Mouse (Mus musculus) induced T-regulatory cell, adult 2 months (primary cell): ENCODE measurements around the gene Tspyl3.

Source experiments
- DNase-seq: peaks from one replicate; pipeline ENCODE4 v3.0.0-alpha.2; 2012; ENCODE audit warnings: low read depth

Gene Tspyl3

DNA sequence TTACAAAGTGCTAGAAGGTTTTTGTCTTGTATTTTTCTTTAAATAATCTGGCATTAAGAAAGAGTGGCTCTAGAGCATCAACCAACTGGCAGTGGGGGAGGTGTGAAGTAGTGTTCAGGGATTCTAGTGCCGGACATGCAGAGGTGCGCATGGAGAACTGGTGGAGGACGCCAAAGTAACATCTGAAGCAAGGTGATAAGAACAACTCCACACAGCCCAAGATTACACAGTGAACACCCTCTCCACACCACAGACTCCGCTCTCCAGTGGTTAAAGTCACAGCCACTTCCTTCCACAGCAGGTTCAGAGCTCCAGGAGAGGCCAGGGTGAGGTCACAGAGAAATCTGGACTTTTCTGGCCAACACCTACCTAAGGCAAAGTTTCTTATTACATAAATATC is 2.7 kb upstream of the Tspyl3 start:
- DNase-seq, result peak; percentile 29

DNA sequence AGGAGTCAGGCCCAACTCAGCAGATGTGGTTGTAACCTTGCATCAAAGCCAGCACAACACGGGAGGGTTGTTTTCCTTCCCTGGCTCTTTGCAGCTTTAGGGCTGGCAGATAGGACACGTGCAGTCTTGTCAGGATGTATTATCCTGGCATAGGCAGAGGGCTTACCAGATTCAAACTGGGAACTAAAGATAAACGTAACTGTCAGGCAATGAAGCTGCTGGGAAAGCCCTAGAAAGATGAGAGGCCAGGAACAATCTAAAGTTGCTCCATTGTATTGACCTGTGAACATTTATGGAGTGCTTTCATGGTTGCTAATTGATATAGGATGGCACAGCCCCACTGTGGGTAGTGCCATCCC is 333 bp upstream of the Tspyl3 start:
- no peak for DNase-seq

DNA sequence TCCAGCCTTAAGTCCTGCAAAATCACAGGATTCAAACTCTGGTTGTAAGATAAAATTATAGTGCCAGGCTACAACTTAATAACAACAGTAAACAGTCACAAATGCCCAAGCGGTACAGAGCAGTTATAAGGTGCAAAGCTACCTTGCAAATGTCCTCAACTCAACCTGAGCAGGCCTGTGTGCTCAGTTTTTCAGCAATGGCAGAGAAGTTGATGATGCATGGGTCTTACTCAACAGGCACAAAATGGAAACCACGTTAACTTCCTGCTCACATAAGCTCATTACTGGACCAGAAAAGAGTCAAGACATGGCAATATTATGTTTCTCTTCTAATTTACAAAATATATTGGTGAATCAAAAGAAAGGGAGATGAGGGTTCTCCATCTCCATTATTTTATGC is 2.7 kb downstream of the Tspyl3 start:
- peak; percentile 23 for DNase-seq

DNA sequence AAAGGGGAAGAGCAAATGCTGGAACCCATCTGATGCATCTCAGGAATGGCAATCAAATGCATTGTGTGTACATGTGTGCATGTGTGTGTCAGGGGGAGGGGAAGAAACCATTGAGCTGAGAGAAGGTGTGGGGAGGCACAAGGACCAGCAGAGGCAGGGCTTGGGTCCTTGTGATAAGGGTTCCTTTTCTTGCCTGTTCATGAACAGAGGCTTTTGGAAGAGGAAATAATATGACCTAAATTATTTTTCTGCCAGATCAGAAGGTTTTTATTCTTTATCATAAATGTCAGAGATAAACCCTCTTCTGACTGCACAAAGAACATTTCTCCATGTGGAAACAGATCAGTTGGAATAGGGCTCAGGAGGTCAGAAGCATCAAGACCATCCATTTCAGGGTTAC is 3.1 kb downstream of the Tspyl3 start:
- DNase-seq, result no peak

DNA sequence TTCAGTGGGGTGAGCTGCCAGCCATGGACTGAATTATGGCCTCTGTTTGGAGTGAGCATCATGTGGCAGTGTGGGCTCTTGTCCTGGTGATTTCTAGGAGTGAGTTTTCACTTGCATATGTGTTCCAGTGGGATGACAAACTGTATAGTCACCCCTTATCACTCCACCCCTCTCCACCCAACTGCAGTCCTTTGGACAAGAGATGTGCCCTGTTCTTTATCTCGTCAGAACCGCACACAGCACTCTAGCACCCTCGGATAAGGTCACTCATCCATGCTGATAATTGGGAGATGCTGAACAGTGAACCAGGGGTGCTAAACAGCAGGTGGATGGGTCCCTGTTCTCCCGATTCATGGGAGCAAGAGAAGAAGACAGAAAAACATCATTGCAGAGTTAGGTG is 3.6 kb downstream of the Tspyl3 start:
- no peak for DNase-seq

DNA sequence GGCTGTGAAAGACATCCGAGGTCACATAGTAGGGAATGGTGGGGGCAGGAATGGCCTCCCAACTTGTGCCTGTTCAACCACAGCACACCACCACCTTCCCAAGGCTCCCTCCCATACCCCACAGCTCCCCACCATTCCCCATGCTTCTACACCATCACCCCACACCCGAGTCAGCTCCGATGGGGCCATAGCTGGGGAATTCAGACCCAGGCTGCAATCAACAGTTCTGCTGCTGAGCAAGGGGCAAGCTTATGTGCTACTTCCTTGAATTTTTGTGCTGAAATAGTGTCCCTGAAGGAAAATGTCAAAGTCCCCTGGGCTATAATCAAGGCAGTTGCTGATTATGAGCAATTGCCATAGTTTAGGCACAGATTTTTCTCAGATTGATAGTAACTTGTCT is 6.7 kb downstream of the Tspyl3 start:
- DNase-seq, result no peak

DNA sequence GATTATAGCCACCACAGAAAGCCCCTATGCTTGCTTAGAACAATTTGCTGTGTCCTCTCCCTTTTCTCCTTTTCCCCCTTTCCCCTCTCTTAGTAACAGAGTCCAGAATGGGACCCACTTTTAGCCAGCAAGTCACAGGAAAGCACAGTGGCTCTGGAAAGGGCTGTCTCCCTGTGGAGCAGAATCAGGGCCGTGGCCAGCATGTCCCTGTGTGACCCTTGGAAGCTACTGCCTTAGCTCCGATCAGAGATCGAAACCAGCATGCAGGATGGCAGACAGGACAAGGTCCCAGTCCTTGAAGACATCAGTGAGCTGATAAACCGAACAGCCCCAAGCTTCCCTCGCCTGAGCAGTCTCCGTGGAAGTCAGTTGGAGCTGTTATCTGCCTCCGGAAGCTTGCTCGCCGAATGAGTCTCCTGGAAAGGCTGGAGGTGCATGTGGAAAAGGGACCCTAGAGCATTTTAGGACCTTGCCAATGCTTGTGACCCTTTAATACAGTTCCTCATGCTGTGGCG is 7.4 kb downstream of the Tspyl3 start:
- DNase-seq, result no peak

DNA sequence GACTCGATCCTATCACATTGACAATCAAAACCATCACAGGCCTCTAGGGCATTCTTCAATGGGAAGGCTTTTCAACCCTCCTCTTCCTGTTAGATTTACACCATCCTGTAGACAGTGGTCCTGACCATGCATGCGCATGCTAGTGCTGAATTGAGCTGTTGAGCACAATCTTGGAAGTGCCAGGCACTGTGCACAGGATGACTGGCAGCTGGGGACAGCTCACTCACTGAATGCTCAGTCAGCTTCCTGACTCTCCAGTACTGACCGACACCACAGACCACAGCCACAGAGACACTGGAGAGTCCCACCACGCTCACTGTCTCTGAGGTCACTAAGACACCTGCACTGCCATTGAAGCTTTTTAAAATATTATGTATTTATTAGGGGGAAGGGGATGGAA is 9.8 kb downstream of the Tspyl3 start:
- peak; percentile 73 for DNase-seq

DNA sequence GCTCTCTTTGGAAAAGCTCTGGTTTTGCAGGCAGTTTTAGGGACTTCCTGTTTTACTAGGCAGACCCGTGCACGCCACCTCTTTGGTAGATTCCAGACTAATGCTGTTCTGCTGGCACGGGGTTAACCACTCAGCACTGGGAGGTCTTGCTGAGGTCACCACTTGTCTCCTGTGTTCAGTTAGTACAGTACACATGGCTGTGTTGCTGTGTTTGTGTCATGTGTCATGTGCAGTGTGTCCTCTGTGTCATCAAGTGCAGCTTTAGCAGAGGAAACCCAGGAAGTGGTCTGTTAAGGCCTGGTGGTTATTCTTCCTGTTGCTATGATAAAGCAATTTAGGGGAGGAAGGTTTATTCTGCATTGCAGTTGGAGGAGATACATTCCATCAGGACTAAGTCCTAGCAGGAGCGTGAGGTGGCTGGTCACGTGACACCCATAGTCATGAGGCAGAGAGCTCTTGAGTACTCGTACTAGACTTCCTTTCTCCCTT is 10.4 kb downstream of the Tspyl3 start:
- DNase-seq, result peak; percentile 83

DNA sequence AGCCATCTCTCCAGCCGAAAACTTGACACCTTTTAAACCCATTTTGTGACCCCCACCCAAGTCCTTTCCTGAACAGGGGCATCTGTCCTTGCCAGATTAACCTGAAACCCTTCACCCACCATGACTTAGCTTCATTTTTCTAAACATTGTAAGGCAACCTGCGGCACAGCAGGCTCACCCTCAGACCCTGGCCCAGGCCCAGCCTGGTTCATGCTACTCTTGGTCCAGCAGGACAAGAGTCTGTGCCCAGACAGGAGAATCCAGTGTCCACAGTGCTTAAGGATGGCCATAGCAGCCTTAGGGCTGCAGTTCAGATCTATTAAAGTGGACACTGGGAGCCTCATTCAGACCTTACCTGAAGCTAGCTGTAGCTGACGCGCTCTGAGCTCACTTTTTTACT is 11.9 kb downstream of the Tspyl3 start:
- DNase-seq, result no peak

DNA sequence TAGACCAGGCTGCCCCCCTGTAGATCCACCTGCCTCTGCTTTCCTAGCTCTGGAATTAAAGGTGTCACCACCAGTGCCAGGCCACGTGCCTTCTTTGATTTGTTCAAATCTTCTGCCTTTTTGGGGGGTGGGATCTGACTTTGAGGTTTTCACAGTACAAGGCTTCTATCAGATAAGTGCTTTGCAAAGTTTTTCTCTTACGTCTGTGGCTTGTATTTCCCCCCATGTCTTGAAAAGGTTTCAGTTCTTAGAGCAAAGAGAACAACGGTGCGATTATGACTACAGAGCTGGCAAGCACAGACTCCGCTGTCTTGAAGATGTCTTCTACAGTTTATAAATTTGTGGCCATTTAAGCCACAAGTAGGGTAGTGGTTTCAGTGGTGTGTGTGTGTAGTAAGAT is 13.8 kb downstream of the Tspyl3 start:
- peak; percentile 79 for DNase-seq

DNA sequence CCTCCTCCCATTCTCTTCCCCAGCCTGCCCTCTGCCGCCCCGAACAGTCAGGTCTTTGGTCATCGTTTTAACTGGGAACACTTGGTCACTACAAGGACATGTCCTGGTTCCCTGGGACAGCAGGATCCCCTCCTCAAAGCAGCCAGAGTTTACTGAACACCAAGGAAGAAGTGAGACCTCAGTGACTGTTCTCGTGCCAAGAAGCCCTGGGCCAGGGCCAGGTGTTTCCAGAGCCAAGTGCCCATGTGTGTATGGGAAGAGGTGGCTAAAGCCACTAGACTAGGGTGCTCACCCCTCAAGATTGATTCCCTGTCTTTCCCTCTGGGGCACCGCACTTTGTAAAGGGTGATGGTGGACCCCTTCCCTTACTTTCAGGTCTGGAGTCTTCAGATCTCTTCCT is 16.0 kb downstream of the Tspyl3 start:
- no peak for DNase-seq

DNA sequence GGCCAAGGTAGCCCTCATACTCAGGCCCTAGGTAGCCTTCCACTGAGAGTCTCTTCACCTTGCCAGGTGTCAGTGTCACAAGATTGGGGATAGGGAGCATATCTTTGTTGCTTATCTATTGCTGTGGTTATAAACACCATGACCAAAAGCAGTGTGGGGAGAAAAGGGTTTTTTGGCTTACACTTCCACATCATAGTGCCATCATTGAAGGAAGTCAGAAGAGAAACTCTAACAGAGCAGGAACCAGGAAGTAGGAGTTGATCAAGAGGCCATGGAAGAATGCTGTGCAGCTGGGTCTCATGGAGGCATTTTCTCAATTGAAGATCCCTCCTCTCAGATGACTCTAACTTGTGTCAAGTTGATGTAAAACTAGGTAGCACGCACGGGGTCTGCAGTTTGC is 17.1 kb downstream of the Tspyl3 start:
- no peak for DNase-seq

DNA sequence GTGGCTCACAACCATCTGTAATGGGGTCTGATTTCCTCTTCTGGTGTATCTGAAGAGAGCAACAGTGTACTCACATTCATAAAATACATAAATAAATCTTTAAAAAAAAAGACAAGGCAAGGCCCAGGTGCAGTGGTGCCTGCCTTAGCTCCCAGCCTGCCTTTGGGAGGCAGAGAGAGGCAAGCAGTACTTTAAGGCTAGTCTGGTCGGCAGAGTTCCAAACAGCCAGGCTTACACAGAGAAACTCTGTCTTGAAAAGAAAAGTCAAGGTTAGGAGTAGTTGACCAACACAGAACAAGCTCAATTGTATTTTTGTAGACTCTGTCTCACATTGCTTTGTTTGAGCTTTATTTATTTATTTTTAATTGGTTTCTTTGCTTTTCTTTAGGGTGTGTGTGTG is 22.5 kb downstream of the Tspyl3 start:
- DNase-seq, result no peak

DNA sequence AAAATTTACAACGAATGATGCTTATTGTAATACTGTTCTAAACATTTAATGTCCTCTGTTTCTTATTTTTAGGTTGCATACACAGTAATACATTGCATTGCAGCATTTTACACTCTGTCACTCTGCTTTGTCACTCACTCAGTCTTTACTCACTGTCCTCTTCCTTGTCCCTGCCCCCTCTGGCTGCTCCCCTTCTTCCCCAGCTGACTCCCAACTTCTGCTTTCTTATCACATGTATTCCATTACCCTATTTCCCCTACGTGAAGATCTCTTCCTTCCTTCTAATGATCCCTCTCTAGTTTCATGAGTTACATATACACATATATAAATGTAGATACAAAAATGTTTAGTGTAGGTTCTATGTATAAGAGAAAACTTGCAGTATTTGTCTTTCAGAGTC is 26.1 kb downstream of the Tspyl3 start:
- DNase-seq, result no peak

DNA sequence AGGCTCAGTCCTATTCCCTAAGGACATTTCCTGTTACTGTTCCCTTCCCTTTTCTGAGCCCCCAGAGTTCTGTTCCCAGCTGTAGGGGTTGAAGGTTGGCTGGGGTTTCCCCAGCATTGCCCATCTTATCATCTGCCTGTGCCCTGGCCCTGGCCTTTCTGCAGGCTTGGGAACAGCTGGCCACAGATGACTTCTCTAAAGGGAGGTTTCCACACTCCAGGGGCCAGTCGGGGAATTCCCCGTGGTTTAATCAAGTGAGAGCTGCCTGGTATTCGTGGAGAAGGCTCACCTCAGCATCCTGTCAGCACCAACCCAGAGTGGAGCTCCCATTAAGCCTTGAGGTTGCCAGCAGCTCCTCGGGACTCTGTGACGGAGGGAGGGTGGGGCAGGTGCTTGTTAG is 26.8 kb downstream of the Tspyl3 start:
- DNase-seq, result peak; percentile 22

DNA sequence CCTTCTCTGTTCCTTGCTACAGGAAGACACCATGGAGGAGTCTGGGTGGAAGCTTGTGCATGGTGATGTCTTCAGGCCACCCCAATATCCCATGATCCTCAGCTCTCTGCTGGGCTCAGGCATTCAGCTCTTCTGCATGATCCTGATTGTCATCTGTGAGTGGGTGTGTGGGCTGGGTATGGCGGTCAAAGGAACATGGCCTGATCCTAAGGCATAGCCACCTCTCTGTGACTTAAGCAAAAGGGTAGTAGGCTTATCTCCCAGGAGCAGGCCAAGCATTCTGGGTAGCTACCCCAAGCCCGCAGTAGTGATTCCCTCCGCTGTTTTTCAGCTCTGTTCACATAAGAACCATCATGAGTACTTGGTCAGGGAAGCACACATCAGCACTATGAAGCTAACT is 31.0 kb downstream of the Tspyl3 start:
- no peak for DNase-seq

DNA sequence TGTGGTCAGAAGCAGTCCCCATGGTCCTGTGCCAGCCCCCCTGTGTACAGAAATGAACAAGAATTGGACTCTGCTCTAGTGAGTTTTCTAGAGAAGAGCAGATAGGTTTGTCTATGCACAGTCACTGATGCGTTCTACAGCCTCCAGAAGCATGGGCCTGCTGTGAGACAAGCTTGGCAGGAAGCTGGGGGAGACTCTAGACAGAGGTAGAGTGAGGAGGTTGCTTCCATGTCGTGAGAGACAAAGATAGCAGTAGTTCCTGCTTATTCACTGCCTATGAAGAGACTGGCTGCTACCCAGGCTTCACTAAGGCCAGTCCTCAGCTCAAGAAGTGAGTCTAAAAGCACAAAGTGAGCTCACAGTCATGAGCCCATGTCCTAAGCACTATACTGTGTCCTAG is 34.0 kb downstream of the Tspyl3 start:
- no peak for DNase-seq

DNA sequence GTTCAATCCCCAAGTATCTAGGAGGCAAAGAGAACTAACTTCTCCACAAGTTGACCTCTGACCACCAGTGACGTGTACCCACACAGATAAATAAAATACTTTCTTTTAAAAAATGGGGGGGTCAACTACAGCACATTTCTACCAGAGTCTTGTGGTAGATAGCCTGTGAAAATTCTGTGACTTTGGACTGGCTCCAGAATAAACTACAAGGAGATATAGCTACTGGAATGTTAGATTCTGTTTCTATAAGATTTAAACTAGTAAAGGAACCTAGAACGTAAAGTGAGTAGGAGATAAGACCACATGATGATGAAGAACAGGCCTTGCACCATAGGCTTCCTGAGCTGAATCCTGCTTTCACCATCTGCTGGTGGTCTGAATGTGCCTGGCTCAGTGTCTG is 37.4 kb downstream of the Tspyl3 start:
- no peak for DNase-seq

DNA sequence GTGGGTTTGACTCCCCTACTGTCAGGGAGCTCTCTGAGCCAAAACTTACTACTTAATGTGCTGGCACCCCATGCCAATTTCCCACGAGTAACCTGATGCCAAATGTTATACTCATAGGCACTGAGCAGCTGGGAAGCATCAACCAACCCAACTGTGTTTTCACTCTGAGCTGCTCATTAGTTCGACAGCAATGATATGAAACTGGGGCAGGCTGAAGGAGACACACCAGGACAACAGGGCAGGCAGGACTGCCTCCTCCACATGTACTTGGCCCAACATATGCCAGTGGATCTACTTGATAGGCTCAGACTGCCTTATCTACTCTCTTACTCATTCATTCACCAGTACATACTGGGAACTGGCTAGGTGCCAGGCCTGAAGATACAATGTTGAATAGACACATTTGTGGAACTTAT is 39.1 kb downstream of the Tspyl3 start:
- DNase-seq, result no peak

DNA sequence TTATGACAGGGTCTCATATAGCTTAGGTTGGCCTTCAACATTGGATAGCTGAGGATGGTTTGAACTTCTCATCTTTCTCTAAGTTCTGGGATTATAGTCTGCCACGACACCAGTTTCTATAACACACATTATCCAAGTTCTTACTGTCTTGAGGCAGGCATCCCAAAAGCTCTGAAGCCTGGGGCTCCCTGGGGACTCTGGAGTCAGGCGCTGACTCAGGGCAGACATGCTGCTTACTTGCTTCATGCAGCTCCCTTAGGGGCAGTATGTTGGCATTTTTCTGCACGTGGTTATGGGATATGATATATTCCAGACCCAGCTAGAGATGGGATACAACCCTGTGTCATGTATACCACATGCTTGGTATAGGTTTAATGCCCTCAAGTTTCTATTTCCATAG is 45.3 kb downstream of the Tspyl3 start:
- no peak for DNase-seq

DNA sequence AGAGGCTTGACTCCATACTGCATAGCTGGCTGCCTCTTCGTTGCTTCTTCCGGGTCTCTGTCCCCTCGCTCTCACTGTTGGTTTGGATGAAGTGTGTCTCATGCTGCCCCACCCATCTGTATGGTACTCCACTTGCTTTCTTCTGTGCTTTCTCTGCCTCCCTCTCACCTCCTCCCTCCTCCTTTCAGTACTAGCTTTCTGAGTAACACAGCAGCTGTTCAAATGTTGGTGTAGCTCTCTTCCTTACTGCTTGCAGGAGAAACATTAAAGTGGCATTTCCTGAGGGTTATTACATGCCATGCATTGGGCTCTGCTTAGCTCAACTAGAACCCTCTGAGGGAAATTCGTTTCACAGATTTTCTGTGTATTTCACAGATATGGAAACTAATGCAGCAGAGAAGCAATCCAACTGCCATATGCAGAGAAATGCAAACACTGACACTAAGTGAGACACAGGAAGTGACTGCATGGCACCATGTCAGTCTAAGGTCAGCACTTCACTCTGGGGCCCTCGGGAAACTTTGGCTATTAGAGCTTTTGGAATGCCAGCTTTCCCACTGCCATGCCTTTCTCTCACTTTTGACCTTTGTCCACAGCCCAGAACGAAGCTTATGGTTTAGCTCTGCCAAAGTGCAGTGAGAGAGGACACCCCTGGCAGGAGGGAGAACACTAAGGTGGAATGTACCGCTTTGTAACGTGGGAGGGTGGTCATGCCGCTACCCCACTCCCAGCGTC is 45.9 kb downstream of the Tspyl3 start:
- DNase-seq, result no peak

DNA sequence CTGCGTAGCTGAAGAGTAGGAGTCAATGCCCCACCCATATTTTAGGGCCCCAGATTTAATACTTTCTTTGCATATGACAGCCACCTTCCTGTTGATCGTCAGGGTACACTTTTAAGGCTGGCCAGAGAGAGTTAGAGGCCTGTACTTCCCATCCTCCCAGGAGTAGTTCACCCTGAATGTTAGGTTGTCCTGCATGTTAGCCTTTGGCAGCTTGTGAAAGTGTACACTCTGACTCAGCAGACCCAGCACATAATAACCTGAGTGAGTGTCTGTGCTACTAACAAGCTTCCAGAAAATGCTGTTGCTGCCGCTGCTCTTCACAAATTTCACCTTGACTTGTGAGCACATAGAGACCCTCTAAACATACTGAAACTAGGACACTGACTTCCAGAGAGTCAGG is 48.1 kb downstream of the Tspyl3 start:
- no peak for DNase-seq

DNA sequence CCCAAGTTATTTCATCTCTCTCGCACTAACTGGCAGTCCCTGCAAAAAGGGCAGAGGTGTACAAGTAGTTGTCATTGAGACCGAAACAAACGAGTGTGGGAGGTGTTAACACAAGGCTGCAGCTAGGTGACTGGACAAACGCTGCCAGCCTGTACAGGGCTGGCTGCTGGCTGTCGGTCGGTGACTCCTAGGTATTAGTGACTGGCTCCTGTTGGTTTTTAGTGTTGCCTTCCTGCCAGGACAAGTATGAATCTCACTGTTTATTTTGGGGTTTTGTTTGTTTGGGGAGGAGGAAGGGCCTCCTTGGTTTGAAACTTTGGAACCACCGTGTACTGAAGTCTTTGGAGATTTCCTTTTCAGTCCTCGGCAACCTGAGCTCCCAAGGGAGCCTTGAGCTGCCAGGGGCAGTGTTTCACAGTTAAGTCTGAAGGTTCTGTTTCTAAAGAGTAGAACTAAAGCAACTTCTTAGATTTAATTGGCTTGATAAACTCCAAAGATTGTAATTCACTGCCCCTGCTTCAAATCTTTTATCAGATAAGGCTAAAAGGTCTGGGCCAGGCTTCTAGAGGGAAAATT is 49.2 kb downstream of the Tspyl3 start:
- no peak for DNase-seq
